Mouse (Mus musculus): ENCODE results near the gene Pde4d. TPM values are rescaled to one million over a fixed set of nuclear protein-coding genes. Genes with fewer than 3 reads are reported as not detected.

The Pde4d gene
- total RNA-seq, 2 experiments from 2014 or later = 26.1 to 30.2 TPM

GRCm38 (mm10) chr13:109615785-109616281, 1166.1 kb downstream of the Pde4d start:
- DNase-seq (ENCODE audit: low spot score in 2 of 2) = no peak

DNA sequence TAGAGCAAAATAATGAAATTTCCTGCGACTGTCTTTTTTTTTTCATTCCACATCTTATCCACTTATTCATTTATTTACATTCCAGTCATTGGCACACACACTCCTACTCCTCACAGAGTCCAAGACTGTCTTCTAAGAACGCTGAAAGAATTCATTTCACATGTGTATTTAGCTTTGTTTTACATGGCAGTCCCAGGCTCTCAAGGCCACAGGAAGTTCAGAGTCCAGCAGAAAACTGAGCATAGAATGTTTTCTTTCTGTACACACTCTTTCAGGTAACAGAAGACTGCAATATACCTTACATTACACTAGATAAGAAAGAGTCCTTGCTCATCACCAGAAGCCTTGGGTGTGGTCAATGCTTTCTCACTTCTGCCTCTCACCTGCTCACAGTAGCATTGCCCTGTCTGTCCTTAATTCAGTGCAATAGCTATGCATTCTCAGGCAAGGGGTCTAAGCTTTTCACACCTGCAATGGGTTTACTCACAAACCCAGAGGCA, 1169.5 kb downstream of the Pde4d start:
- DNase-seq (ENCODE audit: low spot score in 2 of 2) = no peak

- no peak for DNase-seq (ENCODE audit: low spot score in 2 of 2)
These were observed 1172.5 kb downstream of the Pde4d start for GRCm38 (mm10) chr13:109622207-109622606.

DNA sequence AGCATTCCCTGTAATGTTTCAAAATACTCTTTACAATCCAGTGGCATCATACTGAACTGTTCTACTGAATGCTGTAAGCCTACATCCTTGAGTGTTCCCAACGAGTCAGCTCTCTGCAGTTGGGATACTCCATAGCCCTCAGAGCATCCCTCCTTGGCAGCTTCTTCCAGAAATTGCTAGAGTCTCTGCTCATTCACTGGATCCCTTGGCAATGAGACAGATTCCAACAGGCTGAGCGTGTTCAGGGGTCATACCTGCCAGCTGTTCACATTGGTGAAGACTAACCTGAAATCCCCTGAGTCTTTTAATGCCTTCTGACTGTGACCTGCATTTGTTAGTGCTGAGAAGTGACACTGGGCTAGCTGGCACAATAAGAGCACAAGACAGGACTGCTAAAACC, 1173.5 kb downstream of the Pde4d start:
- no peak for DNase-seq (ENCODE audit: low spot score in 2 of 2)

DNA sequence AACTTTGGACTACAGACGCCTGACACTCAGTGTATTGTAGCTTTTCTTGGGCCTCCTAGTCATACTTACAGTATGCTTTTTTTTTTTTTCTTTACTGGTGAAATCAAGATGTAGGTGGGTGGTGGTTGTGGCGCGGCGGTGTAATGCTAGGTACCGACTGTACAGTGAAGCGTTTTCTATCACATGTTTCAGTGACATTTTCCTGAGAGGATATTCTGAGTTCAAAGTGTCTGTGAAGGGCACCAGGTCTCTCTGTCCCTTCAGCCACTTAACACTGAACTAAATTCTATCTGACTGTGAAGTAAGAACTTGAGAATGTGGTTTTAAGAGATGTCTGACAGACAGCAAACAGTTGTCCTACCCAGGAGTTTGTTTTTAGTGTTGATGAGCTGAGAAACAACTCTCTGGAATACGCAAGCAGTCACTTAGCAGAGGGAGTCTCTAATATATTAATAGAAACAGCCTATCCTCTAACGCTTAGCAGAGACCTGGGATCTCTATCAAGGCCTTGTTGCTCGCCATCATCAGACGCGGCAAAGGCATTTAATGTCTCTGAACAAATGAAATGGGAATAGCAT, 1175.1 kb downstream of the Pde4d start:
- no peak for DNase-seq (ENCODE audit: low spot score in 2 of 2)

DNA sequence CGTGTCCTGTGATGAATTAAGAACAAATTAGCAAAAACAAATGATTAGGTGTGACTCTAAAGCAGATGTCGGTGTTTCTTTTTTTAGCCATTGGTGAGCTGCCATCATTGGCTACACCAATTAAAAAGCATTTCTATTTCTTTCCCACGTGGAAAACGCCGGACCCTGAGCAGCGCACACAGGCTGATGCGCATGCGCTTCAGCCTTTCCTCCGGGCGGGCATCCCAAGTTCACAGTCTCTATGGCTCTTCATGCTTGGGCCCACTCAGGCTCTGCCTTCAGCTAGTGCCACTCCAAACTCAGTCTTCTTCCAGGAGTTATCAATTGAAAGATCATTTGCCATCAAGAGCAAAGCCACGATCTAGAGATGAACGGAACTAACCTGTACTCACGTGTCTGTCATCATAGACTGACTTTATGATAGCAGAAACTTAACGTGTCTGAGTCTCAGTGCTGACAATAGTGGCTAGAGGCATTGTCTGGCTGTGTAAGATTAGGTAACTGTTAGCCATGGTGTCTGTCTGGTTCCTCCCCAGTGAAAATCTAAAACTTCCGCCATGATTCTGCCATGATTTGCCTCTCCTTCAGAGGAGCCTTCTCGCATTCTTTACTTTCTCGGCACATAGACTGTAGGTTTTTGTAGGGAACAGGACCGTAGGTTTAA, 1175.8 kb downstream of the Pde4d start:
- no peak for DNase-seq (ENCODE audit: low spot score in 2 of 2)

GRCm38 (mm10) chr13:109627265-109627664, 1177.5 kb downstream of the Pde4d start:
- no peak for DNase-seq (ENCODE audit: low spot score in 2 of 2)

DNA sequence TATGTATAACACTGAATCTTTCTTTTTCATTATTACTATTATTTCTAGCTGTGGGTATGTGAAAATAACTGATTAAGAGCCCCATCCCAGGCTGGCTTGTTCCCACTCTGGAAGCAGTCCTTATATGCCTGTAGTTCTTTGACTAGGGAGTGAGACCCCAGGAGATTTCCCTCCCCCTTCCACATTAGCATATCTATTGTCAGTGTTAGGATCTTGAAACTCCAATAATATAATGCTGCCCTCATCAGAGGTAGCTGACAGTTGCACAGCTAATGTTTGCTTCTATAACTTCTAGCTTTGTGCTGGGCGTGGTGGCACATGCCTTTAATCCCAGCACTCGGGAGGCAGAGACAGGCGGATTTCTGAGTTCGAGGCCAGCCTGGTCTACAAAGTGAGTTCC, 1178.9 kb downstream of the Pde4d start:
- DNase-seq (ENCODE audit: low spot score in 2 of 2) = no peak

- no peak for DNase-seq (ENCODE audit: low spot score in 2 of 2)
These were observed 1179.5 kb downstream of the Pde4d start for GRCm38 (mm10) chr13:109629216-109629615.

DNA sequence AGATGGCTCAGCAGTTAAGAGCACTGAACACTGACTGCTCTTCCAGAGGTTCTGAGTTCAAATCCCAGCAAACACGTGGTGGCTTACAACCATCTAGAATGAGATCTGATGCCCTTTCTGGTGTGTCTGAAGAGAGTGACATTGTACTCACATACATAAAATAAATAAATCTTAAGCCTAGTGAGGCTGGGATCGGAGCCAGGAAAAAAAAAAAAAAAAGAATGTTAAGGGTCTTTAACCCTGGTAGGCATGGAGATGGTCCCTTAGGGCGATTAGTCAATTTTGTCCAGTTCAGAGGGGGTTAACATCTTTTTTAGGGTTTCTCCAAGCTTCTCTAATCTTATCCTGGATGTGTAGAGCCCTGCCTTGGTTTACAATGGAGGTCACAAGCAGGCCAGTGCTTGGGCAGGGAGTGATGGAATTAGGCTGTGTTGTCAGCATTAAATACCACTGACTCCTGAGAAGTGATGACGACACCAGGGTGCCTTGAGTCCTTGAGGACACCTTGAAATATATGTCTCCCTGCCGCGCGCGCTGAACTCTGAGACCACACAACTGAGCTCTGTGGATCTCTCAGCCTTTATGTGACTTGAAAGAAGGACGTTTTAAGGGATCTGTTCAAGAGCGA, 1181.8 kb downstream of the Pde4d start:
- DNase-seq (ENCODE audit: low spot score in 2 of 2) = no peak

GRCm38 (mm10) chr13:109632387-109633036, 1182.8 kb downstream of the Pde4d start:
- no peak for DNase-seq (ENCODE audit: low spot score in 2 of 2)

DNA sequence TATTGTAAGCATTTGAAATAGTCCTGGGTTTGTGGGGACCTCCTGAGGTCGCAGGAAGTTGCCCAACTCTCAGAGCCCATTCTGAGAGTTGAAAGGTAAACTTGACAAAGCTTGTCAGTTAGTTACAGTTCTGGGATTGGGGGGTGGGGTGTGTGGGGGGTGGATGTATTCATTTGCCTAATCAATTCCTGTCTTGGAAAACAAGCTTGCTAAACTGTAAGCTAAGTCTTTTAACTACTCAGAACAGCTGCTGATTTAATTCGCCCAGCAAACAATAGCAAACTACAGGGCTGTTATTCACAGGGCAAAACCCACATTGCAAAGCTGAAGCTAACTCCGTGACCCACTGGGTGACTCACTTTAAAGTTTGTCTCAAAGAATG, 1183.3 kb downstream of the Pde4d start:
- DNase-seq (ENCODE audit: low spot score in 2 of 2) = no peak

DNA sequence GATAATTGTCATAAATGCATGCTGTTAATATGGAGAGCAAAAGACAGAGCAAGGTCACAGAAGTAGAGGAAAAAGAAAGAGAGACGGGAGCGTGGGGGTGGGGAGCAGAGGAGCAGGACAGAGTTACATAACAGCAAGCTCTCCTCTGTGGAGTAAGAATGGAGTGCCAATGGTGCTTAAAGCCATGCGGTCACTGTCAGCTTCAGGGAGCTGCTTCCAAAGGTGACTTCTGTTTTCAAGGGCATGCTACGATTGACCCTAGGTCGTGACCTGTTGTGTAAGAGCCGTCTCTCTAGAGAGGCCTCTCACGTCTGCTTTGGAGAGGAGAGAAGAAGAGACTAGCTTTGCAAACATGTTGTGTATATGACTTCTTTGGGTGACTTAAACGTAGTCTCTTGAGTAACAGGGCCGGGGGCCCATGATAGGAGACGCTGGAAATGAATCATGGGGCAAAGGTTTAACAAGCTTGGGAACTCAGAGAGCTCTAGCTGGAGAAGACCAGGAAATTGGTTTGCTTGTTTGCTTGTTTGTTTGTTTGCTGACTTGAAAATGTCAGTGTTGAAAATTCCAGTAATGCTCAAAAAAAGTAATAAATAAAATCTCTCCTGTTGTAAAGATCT, 1186.3 kb downstream of the Pde4d start:
- no peak for DNase-seq (ENCODE audit: low spot score in 2 of 2)

DNA sequence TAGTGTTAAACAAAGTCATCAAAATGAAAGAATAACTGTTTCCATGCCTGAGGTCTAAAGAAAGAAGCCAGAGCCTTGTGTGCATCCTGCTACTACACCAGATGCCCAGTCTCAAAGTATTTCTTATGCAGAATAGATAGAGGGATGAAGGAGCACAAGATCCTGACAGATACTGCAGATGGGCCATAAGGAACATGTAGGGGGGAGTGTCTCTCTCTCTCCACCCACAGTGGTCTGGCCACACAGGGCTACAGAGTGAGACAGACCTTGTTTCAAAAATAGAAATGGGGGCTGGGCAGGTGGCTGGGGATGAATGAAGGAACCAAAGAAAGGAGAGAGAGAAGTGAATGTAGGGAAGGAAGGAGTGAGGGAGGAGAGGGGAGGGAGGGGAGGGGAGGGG, 1188.5 kb downstream of the Pde4d start:
- no peak for DNase-seq (ENCODE audit: low spot score in 2 of 2)

DNA sequence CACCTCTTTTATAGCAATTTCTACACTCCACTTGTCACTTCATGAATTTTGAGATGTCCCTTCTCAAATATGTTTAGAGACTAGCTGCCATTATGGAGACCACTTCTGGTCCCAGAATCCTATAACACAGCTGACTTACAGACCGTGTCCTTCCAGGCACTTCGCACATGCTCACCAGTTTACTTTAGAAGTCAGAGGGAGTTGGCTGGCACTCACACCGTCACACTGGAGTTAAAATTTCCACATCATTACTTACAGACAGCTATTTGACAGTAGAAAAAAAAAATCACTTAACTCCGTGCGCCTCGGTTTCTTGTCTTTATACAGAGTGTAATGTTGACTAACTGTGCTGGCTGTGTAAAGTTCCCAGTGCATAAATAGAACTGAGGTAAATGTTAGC, 1189.5 kb downstream of the Pde4d start:
- DNase-seq (ENCODE audit: low spot score in 2 of 2) = no peak

DNA sequence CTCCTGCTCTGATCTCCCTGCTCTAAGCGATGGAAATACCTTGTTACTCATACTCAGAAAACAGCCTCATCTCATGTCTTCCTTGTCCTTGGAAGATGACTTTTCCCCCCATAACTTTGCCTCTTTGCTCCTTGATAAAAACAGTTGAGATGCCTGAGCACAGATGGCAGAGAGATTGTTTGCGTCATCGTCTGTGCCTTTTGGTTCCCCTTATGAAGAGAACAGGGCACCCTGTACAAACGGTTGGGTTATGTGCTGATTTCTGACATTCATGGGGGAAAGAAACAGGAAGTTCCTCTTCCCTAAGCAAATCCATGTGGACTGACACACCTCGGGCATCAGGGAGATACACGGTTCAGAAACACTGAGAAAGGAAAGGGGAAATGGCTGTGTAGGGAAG, 1191.8 kb downstream of the Pde4d start:
- DNase-seq (ENCODE audit: low spot score in 2 of 2) = no peak

DNA sequence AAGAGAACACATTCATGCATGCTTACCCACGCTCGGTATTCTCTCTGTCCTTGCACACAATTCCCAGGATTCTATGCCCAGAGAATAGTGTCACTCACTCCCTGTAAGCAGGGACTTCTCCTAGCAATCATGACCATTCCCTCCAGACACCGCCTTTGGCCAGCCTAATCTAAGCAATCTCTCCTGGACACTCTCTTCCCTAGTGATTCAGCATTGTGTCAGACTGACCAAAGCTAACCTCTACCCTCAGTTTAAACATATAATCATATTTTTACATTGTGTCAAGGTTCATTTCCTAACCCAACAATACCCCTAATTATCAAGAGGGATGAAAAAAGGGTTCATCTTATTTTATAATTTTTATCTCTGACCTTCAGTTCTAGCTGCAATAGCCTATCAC, 1193.7 kb downstream of the Pde4d start:
- no peak for DNase-seq (ENCODE audit: low spot score in 2 of 2)

DNA sequence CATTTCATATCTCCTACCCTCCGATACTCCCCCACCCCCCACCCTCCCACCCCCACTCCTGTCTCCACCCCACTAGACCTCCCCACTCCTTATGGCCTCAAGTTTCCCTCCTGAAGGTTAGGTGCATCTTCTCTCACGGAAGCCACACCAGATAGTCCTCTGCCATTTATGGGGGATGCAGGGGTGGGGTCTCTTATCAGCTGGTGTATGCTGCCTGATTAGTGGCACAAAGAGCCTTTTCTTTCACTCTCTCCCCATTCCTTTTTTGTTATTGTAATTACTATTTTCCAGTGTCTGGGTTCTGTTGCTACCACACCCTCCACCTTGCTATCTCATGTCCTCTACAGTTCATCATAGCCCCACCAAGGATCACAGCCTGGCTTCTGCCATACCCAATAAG, 1194.3 kb downstream of the Pde4d start:
- no peak for DNase-seq (ENCODE audit: low spot score in 2 of 2)

DNA sequence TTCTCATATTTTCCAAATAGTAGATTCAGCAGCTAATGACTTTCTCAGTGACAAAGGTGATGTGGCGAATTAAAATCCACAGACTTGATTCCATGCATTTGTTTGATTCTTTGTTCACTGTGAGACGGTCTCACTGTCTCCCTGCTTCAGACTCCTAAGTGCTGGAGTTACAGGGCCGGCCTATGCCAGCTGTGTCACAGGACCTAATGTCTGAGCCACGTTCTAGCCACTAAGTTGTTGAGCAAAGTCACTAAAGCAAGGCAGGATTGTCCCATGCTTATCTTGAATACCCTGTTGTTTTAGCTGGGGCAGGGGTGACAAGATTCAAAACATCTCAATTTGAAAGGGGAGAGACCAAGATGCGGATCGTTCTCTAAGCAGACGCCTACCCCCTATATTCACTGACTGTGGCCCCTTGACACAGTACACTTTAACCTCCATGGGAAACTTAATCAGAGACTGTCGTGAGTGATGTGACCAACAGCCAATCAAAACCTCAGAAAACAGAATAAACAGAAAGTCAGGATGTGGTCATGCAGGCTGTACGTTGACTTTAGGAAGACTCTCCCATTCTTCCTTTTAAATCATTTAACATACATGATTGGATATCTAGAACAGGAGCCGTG, 1195.6 kb downstream of the Pde4d start:
- no peak for DNase-seq (ENCODE audit: low spot score in 2 of 2)

- no peak for DNase-seq (ENCODE audit: low spot score in 2 of 2)
These were observed 1196.1 kb downstream of the Pde4d start for GRCm38 (mm10) chr13:109645910-109646284.

- no peak for DNase-seq (ENCODE audit: low spot score in 2 of 2)
These were observed 1197.0 kb downstream of the Pde4d start for GRCm38 (mm10) chr13:109646597-109647232.

Data from adrenal gland, postnatal 4 days (tissue).